ENCODE assay signal across 10 mouse cellular contexts in genomic region chr11:118360907-118361341, GRCm38 (mm10). TPM values are rescaled to one million over a fixed set of nuclear protein-coding genes. Genes with fewer than 3 reads are reported as not detected.
DNase-seq lines count a peak whose midpoint lies in the region; ATAC-seq and TF ChIP-seq lines count a peak whose summit lies in the region.
"Had no signal": no experiment of that assay in that cellular context is flagged by ENCODE, and none has a peak within 500 bp of the region (broad histone marks: within the 10 kb centered on the region; RNA-seq: fewer than 3 reads in every experiment).

No protein-coding gene starts in this region.

- H3K4me3 ChIP-seq in kidney, embryonic 16.5 days (ENCODE audit: low read length), result no peak overlapping the region
- H3K4me3 ChIP-seq in embryonic facial prominence, embryonic 10.5 days, result no peak overlapping the region
- H3K4me3 ChIP-seq in lung, embryonic 14.5 days (ENCODE audit: low read depth, low read length), result no peak overlapping the region
- H3K4me3 ChIP-seq in layer of hippocampus, adult 2 months, result no peak overlapping the region

- H3K27me3 ChIP-seq in kidney, embryonic 16.5 days (ENCODE audit: insufficient read depth, low read length), result no peaks in the 10 kb centered on the region
- no peaks in the 10 kb centered on the region; the same call in 1 of the 2 replicates for H3K27me3 ChIP-seq in embryonic facial prominence, embryonic 10.5 days (replicated peaks; ENCODE audit: low read depth, poor library complexity, severe bottlenecking)
- no peaks in the 10 kb centered on the region for H3K27me3 ChIP-seq in lung, embryonic 14.5 days (ENCODE audit: insufficient read depth, low read length)

- no peaks in the 10 kb centered on the region for H3K9me3 ChIP-seq in kidney, embryonic 16.5 days (ENCODE audit: low read length)
- no peaks in the 10 kb centered on the region for H3K9me3 ChIP-seq in embryonic facial prominence, embryonic 10.5 days
- H3K9me3 ChIP-seq in lung, embryonic 14.5 days (ENCODE audit: low read depth, low read length), result no peaks in the 10 kb centered on the region

- no peak for TF ChIP-seq CTCF in lung, embryonic 14.5 days (IDR thresholded peaks at IDR 0.05; ENCODE audit: low read depth)
- no peak for TF ChIP-seq CTCF in layer of hippocampus, adult 2 months (conservative IDR thresholded peaks at IDR 0.05)

- no peak overlapping the region for H3K27ac ChIP-seq in kidney, embryonic 16.5 days (ENCODE audit: low read length)
- peak overlapping the region; percentile 58 for H3K27ac ChIP-seq in embryonic facial prominence, embryonic 10.5 days (replicated peaks)
- 0 out of 2 replicates have a peak overlapping the region, but pooled peaks have one; percentile 22 for H3K27ac ChIP-seq in lung, embryonic 14.5 days (ENCODE audit: low read depth)
- no peak overlapping the region for H3K27ac ChIP-seq in layer of hippocampus, adult 2 months
- H3K27ac ChIP-seq: liver, embryonic 14.5 days had no signal

- no peaks in the 10 kb centered on the region for H3K36me3 ChIP-seq in kidney, embryonic 16.5 days (ENCODE audit: insufficient read depth, low read length)
- no peaks in the 10 kb centered on the region for H3K36me3 ChIP-seq in embryonic facial prominence, embryonic 10.5 days (replicated peaks)
- H3K36me3 ChIP-seq in lung, embryonic 14.5 days (ENCODE audit: insufficient read depth), result no peaks in the 10 kb centered on the region

- no peak overlapping the region for H3K9ac ChIP-seq in kidney, embryonic 16.5 days (replicated peaks; ENCODE audit: low read length)
- H3K9ac ChIP-seq in lung, embryonic 14.5 days, result no peak overlapping the region
- H3K9ac ChIP-seq: liver, embryonic 14.5 days had no signal

- peak; percentile 42 for DNase-seq in kidney, postnatal 10 days
- peak; percentile 64 for DNase-seq in CD4-positive, CD25-positive, alpha-beta regulatory T cell, adult 2 months (ENCODE audit: low read depth, low spot score)
- DNase-seq in embryonic facial prominence, embryonic 10.5 days (ENCODE audit: low spot score), result no peak
- DNase-seq in lung, embryonic 14.5 days, result peak; percentile 41
- no peak for DNase-seq in adrenal gland, postnatal 25 days
- no peak for DNase-seq in layer of hippocampus, adult 2 months (ENCODE audit: low spot score in 2 of 2)
- no peak for DNase-seq in Muller cell, postnatal 12 days (ENCODE audit: inconsistent ontology term)
- DNase-seq: thymus, postnatal 25 days had no signal

- H3K4me1 ChIP-seq in kidney, embryonic 16.5 days (ENCODE audit: insufficient read depth, low read length), result peaks cover 47% of the 10 kb centered on the region
- H3K4me1 ChIP-seq in embryonic facial prominence, embryonic 10.5 days, result peaks cover 62% of the 10 kb centered on the region
- H3K4me1 ChIP-seq in lung, embryonic 14.5 days (ENCODE audit: insufficient read depth), result peaks cover 27% of the 10 kb centered on the region

- no peak for ATAC-seq in kidney, embryonic 16.5 days (ENCODE audit: low FRiP score, low TSS enrichment)
- no peak for ATAC-seq in lung, embryonic 14.5 days (ENCODE audit: insufficient read depth)

- no peak overlapping the region for H3K4me2 ChIP-seq in kidney, embryonic 16.5 days (replicated peaks; ENCODE audit: low read depth, low read length)
- H3K4me2 ChIP-seq in lung, embryonic 14.5 days, result no peak overlapping the region

- 51% methylated on average over 10 of the region's 10 CpGs for WGBS in kidney, embryonic 16.5 days
- 73% methylated on average over 10 of the region's 10 CpGs for WGBS in embryonic facial prominence, embryonic 10.5 days
- 33% methylated on average over 10 of the region's 10 CpGs for WGBS in lung, embryonic 14.5 days

RNA-seq across cellular contexts. Expression of gene Timp2, which starts 5.4 kb away (rescaled TPM):
- polyA plus RNA-seq in kidney, embryonic 16.5 days (2015; fragmentation: Nextera tagmentation; extraction: Ambion mirVana), result 84.6 TPM in 2 replicates
- polyA plus RNA-seq in embryonic facial prominence, embryonic 10.5 days (2016; fragmentation: Nextera tagmentation; extraction: Ambion mirVana), result 40.0 and 46.9 TPM in 2 replicates
- polyA plus RNA-seq in lung, embryonic 14.5 days (2014; fragmentation: Nextera tagmentation; extraction: Ambion mirVana), result 87.3 and 90.4 TPM in 2 replicates
- total RNA-seq in adrenal gland, postnatal 25 days (2021), result 43.1 and 51.3 TPM in 2 replicates
- total RNA-seq in layer of hippocampus, adult 2 months (2021), result 100 to 1,000 TPM; 168 to 196 TPM

RNA-seq across cellular contexts. Expression of gene Cep295nl, which starts 18.6 kb away (rescaled TPM):
- polyA plus RNA-seq in kidney, embryonic 16.5 days (2015; fragmentation: Nextera tagmentation; extraction: Ambion mirVana), result 0.37 and 0.39 TPM in 2 replicates
- 0.13 and 0.56 TPM in 2 replicates for polyA plus RNA-seq in embryonic facial prominence, embryonic 10.5 days (2016; fragmentation: Nextera tagmentation; extraction: Ambion mirVana)
- 0.57 and 0.62 TPM in 2 replicates for polyA plus RNA-seq in lung, embryonic 14.5 days (2014; fragmentation: Nextera tagmentation; extraction: Ambion mirVana)
- total RNA-seq in adrenal gland, postnatal 25 days (2021), result 1.1 and 3.4 TPM in 2 replicates
- total RNA-seq in layer of hippocampus, adult 2 months (2021), result 1 to 10 TPM; 1.1 to 1.6 TPM

RNA-seq across cellular contexts. Expression of gene Lgals3bp, which starts 41.0 kb away (rescaled TPM):
- 14.9 and 18.1 TPM in 2 replicates for polyA plus RNA-seq in kidney, embryonic 16.5 days (2015; fragmentation: Nextera tagmentation; extraction: Ambion mirVana)
- polyA plus RNA-seq in embryonic facial prominence, embryonic 10.5 days (2016; fragmentation: Nextera tagmentation; extraction: Ambion mirVana), result 0.86 and 0.88 TPM in 2 replicates
- 2.9 and 3.8 TPM in 2 replicates for polyA plus RNA-seq in lung, embryonic 14.5 days (2014; fragmentation: Nextera tagmentation; extraction: Ambion mirVana)
- total RNA-seq in adrenal gland, postnatal 25 days (2021), result 57.9 and 86.6 TPM in 2 replicates
- total RNA-seq in layer of hippocampus, adult 2 months (2021), result 10 to 100 TPM; 17.8 to 18.3 TPM

RNA-seq across cellular contexts. Expression of gene Cant1, which starts 58.0 kb away (rescaled TPM):
- polyA plus RNA-seq in kidney, embryonic 16.5 days (2015; fragmentation: Nextera tagmentation; extraction: Ambion mirVana), result 30.6 and 30.9 TPM in 2 replicates
- 20.2 and 20.8 TPM in 2 replicates for polyA plus RNA-seq in embryonic facial prominence, embryonic 10.5 days (2016; fragmentation: Nextera tagmentation; extraction: Ambion mirVana)
- 27.7 and 31.4 TPM in 2 replicates for polyA plus RNA-seq in lung, embryonic 14.5 days (2014; fragmentation: Nextera tagmentation; extraction: Ambion mirVana)
- 35.1 and 40.1 TPM in 2 replicates for total RNA-seq in adrenal gland, postnatal 25 days (2021)
- 10 to 100 TPM; 38.0 to 40.5 TPM for total RNA-seq in layer of hippocampus, adult 2 months (2021)

Comparison
In these comparisons a context has a peak if more than half of its experiments do, and no peak if none do; other contexts are left out.
1. DNase-seq: peak in kidney, postnatal 10 days (single experiment), CD4-positive, CD25-positive, alpha-beta regulatory T cell, adult 2 months (single experiment) and lung, embryonic 14.5 days (single experiment); none in embryonic facial prominence, embryonic 10.5 days (single experiment), adrenal gland, postnatal 25 days (single experiment), layer of hippocampus, adult 2 months (0 of 2) and Muller cell, postnatal 12 days (single experiment).
2. H3K27ac ChIP-seq: peak in embryonic facial prominence, embryonic 10.5 days (single experiment) and lung, embryonic 14.5 days (single experiment); none in kidney, embryonic 16.5 days (single experiment) and layer of hippocampus, adult 2 months (single experiment).